Mouse (Mus musculus): ENCODE data around the gene Tfam. TPM values are rescaled to one million over a fixed set of nuclear protein-coding genes. Genes with fewer than 3 reads are reported as not detected.

Gene Tfam
- polyA plus RNA-seq, 1 experiment from 2014 or later = 29.4 TPM

DNA sequence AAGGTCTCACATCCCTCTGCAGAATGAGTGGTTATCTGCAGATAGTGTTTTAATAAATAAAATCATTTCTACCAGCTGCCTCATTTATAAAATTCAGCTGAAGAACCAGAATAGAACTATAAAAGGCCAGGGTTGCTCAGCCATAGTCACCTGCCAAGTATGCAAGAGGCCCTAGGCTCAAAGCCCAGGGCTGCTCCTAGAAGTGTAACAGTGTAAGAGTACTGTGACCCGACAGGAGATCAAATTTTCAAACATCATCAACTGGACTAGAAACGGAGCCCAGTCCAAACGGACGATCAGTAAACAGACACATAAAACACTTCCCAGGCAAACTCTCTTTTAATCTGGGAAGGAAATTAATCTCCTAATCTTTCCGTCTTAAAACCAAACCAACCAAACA is 13.8 kb upstream of the Tfam start:
- WGBS = 52% methylated on average over 5 of the region's 5 CpGs

DNA sequence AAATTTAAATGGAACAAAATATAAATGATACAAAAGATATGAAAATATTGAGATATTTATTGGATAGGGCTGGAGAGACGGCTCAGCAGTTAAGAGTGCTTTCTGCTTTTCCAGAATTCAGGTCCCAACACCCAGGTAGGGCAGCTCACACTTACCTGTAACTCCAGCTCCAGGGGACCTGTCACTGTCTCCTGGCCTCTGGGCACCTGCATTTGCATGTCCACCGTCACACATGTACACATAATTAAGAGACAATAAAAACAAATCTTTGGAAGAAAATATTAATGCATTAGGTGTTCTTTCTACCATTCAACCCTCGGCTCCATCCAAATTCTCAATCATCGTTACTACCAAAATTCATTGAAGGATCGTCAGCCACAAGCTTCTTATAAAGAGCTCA is 13.2 kb upstream of the Tfam start:
- no peaks in the 10 kb centered on the region for H3K27me3 ChIP-seq (replicated peaks; ENCODE audit: insufficient read depth, low read length)
- no peak overlapping the region for H3K4me2 ChIP-seq (replicated peaks; ENCODE audit: low read depth, low read length)
- ATAC-seq (no peak), DNase-seq (ENCODE audit: low spot score) (no peak)
- no peak overlapping the region for H3K27ac ChIP-seq (ENCODE audit: low read length)
- no peak for TF ChIP-seq CTCF (IDR thresholded peaks at IDR 0.05)
- no peak for TF ChIP-seq EP300 (IDR thresholded peaks at IDR 0.05)
- H3K9ac ChIP-seq (replicated peaks; ENCODE audit: low read depth) = no peak overlapping the region
- no peak overlapping the region for H3K4me3 ChIP-seq (ENCODE audit: low read depth, low read length)
- no peaks in the 10 kb centered on the region for H3K9me3 ChIP-seq (ENCODE audit: low read length)
- WGBS = 88% methylated on average over 5 of the region's 5 CpGs
- H3K4me1 ChIP-seq (ENCODE audit: insufficient read depth, low read depth, low read length) = no peaks in the 10 kb centered on the region
- H3K36me3 ChIP-seq (ENCODE audit: insufficient read depth, low read length) = no peaks in the 10 kb centered on the region

More for the DNA sequence above, 13.8 kb upstream of the Tfam start:
- no peaks in the 10 kb centered on the region for H3K4me1 ChIP-seq (ENCODE audit: insufficient read depth, low read depth, low read length)
- H3K36me3 ChIP-seq (ENCODE audit: insufficient read depth, low read length) = no peaks in the 10 kb centered on the region
- ATAC-seq (no peak), DNase-seq (ENCODE audit: low spot score) (no peak)
- H3K4me2 ChIP-seq (replicated peaks; ENCODE audit: low read depth, low read length) = no peak overlapping the region
- H3K4me3 ChIP-seq (ENCODE audit: low read depth, low read length) = no peak overlapping the region
- no peak overlapping the region for H3K27ac ChIP-seq (ENCODE audit: low read length)
- no peaks in the 10 kb centered on the region for H3K9me3 ChIP-seq (ENCODE audit: low read length)
- no peak overlapping the region for H3K9ac ChIP-seq (replicated peaks; ENCODE audit: low read depth)
- no peak for TF ChIP-seq CTCF (IDR thresholded peaks at IDR 0.05)
- no peak for TF ChIP-seq EP300 (IDR thresholded peaks at IDR 0.05)
- no peaks in the 10 kb centered on the region for H3K27me3 ChIP-seq (replicated peaks; ENCODE audit: insufficient read depth, low read length)

DNA sequence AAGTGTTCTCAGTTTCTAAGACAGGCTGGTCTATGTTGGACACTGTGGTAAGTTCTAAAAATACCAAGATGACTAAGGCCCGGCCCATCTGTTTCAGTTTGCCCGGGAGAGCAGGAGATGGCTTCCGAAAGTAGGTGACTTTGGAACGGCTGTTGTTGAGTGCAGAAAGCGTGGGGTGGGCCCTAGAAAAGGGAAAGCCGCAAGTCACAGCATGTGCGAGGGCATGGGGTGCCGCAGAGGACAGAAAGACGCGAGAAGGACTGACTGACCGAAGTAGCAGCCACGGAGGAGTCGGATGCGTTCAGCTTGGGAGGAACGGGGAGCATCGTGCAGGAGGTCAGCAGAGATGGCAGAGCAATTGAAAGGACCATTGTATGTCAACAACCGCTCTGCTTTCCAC is 12.4 kb upstream of the Tfam start:
- Histone ChIP-seq H3K9me3 (ENCODE audit: low read length) (no peaks in the 10 kb centered on the region), H3K9ac (replicated peaks; ENCODE audit: low read depth) (no peak overlapping the region), H3K4me1 (ENCODE audit: insufficient read depth, low read depth, low read length) (no peaks in the 10 kb centered on the region), H3K4me3 (ENCODE audit: low read depth, low read length) (no peak overlapping the region), H3K4me2 (replicated peaks; ENCODE audit: low read depth, low read length) (no peak overlapping the region), H3K36me3 (ENCODE audit: insufficient read depth, low read length) (no peaks in the 10 kb centered on the region), H3K27me3 (replicated peaks; ENCODE audit: insufficient read depth, low read length) (no peaks in the 10 kb centered on the region), H3K27ac (ENCODE audit: low read length) (no peak overlapping the region)
- WGBS = 80% methylated on average over 17 of the region's 17 CpGs
- ATAC-seq = no peak
- TF ChIP-seq CTCF (IDR thresholded peaks at IDR 0.05) (no peak), EP300 (IDR thresholded peaks at IDR 0.05) (no peak)
- DNase-seq (ENCODE audit: low spot score) = no peak

DNA sequence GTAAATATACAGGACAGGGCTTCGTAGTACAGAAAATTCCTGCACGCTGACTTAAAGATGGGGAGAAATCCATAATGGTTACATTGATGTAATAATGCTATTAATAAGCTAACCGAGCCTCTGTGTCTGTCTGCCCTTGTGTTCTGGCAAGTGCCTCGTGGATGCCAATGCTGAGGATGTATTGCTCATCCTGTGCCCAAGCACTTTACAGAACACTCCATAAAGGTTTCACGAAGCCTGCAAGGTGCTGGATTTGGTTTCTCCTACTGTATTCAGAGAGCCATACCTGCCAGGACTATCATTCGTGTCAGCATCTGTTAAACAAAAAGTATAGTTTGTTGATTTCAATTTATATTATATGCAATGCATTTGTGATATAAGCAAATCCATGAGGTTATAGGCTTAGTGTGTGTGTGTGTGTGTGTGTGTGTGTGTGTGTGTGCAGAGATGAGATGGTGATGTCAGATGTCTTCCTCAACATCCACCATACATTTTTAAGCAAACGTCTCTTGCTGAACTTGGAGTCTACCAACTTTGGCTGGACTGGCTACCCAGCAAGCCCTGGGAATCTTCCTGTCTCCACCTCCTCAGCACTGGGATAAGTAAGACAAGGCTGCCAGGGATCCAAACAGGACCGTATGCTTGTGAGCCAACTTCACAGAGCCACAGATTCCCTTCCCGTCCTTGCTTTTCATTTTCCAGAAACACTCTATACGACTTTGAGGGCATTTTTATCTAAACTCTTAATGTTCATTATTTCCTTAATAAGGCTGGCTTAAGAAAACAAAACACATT is 11.2 kb upstream of the Tfam start:
- Histone ChIP-seq H3K4me1 (ENCODE audit: insufficient read depth, low read depth, low read length) (no peaks in the 10 kb centered on the region), H3K9me3 (ENCODE audit: low read length) (no peaks in the 10 kb centered on the region), H3K9ac (replicated peaks; ENCODE audit: low read depth) (no peak overlapping the region), H3K4me2 (replicated peaks; ENCODE audit: low read depth, low read length) (no peak overlapping the region), H3K4me3 (ENCODE audit: low read depth, low read length) (no peak overlapping the region), H3K27me3 (replicated peaks; ENCODE audit: insufficient read depth, low read length) (no peaks in the 10 kb centered on the region), H3K36me3 (ENCODE audit: insufficient read depth, low read length) (no peaks in the 10 kb centered on the region), H3K27ac (ENCODE audit: low read length) (no peak overlapping the region)
- DNase-seq (ENCODE audit: low spot score) = no peak
- WGBS = 68% methylated on average over 10 of the region's 10 CpGs
- TF ChIP-seq CTCF (IDR thresholded peaks at IDR 0.05) = no peak
- no peak for TF ChIP-seq EP300 (IDR thresholded peaks at IDR 0.05)
- ATAC-seq = no peak

DNA sequence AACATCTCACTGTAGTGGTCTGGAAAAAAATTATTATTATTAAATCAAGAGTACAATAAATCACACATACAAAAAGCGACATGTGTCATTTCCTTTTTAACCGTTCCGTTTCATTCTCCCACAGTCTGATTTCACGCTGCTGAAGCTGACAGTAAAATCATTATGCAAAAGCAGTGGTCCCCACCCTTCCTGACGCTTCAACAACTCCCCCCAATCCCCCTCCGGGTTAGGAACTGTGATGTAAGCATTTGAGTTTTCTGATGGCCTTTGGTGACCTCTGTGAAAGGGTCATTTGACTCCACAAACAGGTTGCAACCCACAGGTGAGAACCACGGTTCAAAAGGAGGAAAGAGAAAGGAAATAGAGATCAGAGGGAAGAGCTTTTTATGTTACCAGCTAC is 8.9 kb upstream of the Tfam start:
- ATAC-seq (no peak), DNase-seq (ENCODE audit: low spot score) (no peak)
- Histone ChIP-seq H3K27me3 (replicated peaks; ENCODE audit: insufficient read depth, low read length) (no peaks in the 10 kb centered on the region), H3K4me1 (ENCODE audit: insufficient read depth, low read depth, low read length) (no peaks in the 10 kb centered on the region), H3K4me3 (ENCODE audit: low read depth, low read length) (no peak overlapping the region), H3K9ac (replicated peaks; ENCODE audit: low read depth) (no peak overlapping the region), H3K9me3 (ENCODE audit: low read length) (no peaks in the 10 kb centered on the region), H3K27ac (ENCODE audit: low read length) (no peak overlapping the region), H3K4me2 (replicated peaks; ENCODE audit: low read depth, low read length) (no peak overlapping the region), H3K36me3 (ENCODE audit: insufficient read depth, low read length) (no peaks in the 10 kb centered on the region)
- no peak for TF ChIP-seq CTCF (IDR thresholded peaks at IDR 0.05)
- no peak for TF ChIP-seq EP300 (IDR thresholded peaks at IDR 0.05)
- WGBS = 35% methylated on average over 7 of the region's 7 CpGs

DNA sequence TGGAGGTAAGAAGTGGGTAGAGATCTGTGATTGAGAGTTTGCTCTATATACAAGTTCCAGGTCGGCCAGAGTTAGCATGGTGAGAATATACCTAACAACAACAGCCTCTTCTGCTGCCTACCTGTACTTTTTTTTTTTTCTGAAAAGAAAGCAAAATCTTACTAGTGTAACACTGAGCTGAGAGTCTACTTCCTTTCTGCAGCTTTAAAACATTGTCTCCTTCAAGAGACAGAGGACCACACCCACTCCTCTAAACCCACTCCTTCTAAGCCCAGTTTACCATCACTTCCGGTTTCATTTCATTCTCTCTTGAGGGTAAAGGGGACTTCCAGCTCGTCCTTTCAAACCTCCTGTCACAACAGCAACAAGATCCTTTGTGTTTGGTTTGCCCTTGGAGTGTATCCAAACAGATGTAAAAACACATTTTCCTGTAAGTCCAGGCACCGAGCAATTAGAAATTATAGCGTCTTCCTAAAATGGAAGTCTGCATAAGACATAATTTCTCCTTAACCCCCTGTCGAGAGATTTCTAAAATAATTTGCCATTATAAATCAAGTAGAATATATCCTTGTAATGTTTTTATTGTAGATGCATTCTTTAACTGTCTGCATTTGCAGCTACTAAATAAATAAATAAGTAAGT is 1.5 kb upstream of the Tfam start:
- no peaks in the 10 kb centered on the region for H3K9me3 ChIP-seq (ENCODE audit: low read length)
- no peak for ATAC-seq
- 31% methylated on average over 6 of the region's 6 CpGs for WGBS
- no peak overlapping the region for H3K9ac ChIP-seq (replicated peaks; ENCODE audit: low read depth)
- H3K36me3 ChIP-seq (ENCODE audit: insufficient read depth, low read length) = no peaks in the 10 kb centered on the region
- H3K27me3 ChIP-seq (replicated peaks; ENCODE audit: insufficient read depth, low read length) = no peaks in the 10 kb centered on the region
- peak; percentile 51 for DNase-seq (ENCODE audit: low spot score)
- H3K4me3 ChIP-seq (ENCODE audit: low read depth, low read length) = 0 out of 2 replicates have a peak overlapping the region, but pooled peaks have one; percentile 14
- TF ChIP-seq CTCF (IDR thresholded peaks at IDR 0.05) = no peak
- no peak for TF ChIP-seq EP300 (IDR thresholded peaks at IDR 0.05)
- H3K4me1 ChIP-seq (ENCODE audit: insufficient read depth, low read depth, low read length) = 0 out of 2 replicates have a peak, but pooled peaks cover 4% of the 10 kb centered on the region
- no peak overlapping the region for H3K27ac ChIP-seq (ENCODE audit: low read length)
- peak overlapping the region; percentile 25; the same call in 1 of the 2 replicates for H3K4me2 ChIP-seq (replicated peaks; ENCODE audit: low read depth, low read length)
